Mouse (Mus musculus) spleen, adult 12 weeks (tissue): ENCODE data around the gene Hlcs.

Experiments
- DNase-seq: peaks from one replicate; pipeline ENCODE4 v3.0.0; 2022; ENCODE audit warnings: low spot score

The Hlcs gene

DNA sequence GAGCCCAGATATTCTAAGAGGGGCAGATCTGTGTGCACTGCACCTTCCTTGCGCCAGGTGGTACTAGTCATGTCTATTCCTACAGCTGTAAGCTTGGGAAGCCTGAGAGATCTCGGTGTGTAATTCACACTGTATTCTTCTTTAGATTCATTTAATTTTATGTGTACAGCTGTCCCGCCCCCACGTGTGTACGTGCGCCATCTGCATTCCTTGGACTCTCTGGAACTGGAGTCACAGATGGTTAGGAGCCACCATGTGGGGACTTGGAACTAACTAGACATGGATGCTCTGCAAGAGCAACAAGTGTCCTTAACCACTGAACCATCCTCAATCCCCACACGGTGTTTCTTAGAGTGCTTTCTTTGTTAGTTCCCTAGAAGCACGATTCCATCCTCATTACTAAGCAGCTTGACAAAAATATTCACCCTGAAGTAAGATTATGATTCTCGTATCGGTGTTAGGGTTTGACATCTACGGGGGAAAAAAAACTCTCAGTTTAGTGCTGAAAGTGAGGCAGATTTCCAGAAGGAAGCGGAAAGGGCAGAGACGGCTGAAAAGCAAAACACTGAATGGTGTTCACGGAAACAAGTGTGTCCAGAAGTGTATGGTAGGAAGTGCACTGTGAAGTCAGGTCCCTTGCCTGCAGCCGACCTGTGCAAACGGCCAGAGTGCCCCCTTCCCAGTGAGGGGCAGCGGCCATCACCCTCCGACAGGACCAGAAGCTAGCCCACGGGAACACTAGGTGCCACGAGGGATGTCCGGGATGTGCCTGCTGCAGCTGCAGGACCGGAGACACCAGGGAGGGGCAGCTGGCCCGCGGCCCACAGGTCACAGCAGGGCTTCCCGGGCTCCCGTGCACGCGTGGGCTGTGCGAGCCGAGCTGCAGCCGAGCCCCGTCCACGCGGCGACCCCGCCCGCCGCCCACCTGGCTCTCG lies 24.0 kb downstream of the Hlcs start:
- DNase-seq: no peak

DNA sequence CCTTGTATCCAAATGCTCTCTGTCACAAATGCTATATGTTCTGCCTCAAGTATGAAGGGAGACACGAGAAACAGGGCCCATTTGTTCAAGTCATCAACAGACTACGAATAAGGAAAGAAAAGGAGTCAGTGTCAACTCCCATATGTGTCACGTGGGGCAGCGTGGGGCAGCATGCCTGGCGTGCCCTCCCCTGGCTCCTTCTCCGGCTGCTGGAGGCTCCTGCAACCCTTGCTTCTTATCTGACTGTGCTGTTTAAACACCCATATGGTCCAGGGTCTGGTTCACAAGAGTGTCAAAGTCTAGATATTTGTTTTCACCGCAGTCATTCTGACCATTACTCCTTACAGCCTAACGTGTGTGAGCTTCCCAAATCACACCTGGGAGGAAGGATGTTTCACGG lies 25.5 kb downstream of the Hlcs start:
- DNase-seq: no peak

DNA sequence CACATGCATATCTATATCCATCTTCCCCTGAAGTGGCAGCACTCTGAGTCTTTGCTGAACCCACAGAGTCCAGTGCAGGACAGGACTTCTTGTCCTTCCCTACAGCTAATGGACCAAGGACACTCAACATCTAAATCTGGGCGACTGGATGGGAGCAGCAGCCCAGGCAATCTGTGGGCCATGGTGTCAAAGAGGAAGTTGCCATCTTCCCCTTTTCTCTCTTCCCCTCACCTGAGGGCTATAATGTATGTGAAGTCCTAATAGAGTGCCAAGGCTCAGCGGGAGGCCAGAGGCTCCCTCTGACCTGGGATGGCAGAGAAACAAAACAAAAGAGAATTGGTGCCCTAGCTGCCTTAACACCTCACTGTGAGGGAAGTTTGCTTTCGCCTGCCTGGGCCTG lies 29.4 kb downstream of the Hlcs start:
- DNase-seq: no peak

DNA sequence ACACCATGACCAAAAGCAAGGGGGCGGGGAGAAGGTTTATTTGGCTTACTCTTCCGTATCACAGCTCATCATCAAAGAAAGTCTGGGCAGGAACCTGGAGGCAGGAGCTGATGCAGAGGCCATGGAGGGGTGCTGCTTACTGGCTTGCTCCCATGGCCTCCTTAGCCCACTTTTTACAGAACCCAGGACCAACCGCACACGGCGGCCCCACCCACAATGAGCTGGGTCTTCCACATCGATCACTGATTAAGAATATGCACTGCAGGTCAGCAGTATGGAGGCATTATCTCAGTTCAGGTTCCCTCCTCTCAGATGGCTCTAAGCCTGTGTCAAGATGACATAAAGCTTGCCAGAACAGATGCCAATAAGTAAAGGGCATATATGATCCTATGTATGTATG lies 42.5 kb downstream of the Hlcs start:
- no peak for DNase-seq

DNA sequence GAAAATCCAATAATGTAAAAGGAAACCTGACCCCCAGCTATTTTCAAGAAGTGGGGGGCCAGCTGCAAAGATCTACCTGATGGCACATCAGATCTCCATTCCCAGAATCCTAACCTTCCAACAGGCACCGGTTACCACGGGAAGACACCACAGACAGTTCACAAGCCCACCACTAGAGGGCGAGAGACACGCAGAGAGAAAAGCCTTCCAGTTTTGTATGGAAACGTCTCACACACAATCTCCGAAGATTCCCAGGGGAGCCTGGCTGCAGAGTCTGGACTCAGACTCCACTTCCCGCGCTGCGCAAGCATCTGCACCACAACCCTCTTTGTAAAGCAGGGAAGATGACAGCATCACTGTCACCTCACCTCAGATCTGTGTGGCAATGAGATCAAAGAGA lies 43.7 kb downstream of the Hlcs start:
- DNase-seq: peak; percentile 40

DNA sequence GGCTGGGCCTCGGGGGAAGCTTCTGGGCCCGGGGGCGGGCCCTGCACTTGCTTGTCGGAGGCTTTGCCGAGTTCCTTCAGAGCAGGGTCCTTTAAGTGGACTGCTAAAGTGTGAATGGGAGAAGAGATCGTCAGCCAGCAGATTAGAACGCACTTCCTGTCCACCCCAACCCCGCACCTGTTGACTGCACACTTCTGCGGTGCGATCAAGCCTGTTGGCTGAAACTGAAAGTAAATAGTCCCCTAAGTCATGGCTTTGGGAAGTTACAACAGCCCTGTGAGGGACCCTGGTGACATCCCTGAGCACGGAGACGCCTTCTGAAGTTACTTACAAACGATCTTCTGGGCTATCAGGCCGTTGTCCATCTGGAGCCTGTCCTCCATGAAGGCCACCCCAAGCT lies 45.2 kb downstream of the Hlcs start:
- no peak for DNase-seq

DNA sequence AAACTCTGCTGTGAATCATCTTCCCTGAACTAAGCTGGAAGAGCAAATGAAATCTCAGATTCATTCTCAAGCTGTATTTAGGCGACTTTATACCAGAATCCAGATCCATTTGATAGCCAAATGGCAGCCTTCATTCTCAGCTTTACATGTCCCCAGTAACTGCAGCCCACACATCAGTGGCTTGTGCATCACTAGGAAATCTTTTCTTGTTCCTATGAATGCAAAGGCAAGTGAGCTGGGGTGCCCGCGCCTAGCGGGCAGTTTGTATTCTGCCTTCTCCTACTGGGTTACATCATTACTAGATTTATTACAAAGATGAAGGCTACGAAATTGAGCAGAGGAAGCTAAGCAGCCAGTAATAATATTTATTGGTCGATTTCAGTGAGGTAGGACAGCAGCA lies 48.8 kb downstream of the Hlcs start:
- no peak for DNase-seq

DNA sequence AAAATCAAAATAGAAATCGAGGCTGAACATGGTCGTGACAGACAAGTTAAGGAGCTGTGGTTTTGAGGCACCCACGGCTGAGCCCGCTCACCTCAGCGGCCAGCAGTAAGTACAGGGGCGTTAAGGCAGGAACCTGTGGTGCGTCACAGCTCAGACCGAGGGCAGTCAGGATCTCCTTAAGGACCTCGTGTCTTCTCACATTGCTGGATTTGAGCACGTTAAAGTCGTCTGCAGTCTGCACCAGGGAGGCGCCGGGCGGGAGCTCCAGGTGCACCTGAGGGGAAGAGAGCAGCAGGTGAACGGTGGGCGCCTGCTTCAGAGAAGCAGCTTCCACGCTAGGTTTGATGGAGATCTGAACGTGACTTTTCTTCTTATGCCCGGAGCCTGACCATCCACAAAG lies 50.9 kb downstream of the Hlcs start:
- no peak for DNase-seq

DNA sequence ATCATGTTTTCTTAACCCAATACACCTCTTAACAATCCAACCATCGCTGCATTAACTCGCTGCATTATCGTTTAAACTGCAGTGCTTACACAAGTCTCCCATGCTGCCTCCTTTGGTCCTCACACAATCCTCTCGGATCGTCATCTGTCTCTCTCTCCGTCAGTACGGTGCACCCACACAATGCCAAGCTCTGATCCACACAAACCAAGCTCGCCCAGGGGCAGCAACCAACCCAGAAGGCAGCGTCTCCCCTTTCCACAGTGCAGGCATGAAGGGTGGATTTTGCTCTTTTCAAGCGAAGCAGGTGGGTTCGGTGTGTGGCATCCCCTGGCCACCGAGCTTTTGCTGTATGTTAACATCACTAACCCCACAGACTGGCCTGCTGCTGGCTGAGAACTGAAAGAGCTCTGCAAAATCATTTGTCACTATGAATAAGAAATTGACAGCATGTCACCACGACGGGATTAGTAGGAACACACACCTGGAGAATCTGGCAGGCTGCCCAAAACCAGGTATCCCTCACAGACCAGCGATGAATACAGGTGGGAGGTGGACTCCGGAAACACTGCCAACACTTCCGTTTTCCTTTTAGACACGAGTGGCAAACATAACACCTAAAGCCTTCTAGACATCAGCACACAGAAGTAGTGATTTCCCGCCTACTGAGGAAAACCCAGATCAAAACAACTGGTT lies 52.3 kb downstream of the Hlcs start:
- no peak for DNase-seq

DNA sequence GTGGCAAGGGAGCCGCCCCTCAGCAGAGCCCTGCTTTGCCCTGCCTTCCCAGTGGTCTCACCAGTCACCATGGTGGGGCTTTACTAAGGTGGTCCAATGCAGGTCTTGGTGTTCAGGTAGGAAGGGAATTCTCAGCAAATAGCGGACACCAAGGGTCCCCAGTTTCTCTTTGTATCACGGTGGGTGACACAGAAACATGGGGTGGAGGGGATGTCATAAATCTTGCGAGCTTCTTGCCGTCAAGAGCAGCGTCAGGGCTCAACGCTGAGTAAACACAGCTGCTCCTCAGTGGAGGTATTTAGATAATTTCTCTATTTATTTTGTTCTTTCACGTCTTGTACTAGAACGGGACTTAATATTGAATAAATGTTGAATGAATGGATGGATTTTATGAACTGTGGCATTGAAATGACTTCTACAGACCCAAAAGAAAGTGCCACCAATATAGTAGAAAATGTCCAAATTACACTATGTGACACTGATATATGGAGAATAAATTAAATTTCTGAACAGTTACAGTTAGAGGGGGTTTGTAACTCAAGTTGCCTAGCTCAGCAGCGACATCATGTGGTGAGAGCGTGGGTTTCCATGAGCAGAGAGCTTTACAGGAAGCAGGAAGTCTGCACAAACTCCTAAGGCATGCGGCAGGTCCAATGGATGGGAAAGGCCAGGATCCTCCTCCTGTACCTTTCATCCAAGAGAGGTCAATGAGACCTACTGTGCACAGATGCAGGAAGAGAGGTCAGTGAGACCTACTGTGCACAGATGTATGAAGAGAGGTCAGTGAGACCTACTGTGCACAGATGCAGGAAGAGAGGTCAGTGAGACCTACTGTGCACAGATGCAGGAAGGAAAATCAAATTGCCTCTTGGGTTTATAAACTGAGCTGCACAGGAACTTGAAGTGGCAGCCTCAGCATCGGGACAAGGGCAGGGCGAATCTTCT lies 54.7 kb downstream of the Hlcs start:
- peak; percentile 40 for DNase-seq

DNA sequence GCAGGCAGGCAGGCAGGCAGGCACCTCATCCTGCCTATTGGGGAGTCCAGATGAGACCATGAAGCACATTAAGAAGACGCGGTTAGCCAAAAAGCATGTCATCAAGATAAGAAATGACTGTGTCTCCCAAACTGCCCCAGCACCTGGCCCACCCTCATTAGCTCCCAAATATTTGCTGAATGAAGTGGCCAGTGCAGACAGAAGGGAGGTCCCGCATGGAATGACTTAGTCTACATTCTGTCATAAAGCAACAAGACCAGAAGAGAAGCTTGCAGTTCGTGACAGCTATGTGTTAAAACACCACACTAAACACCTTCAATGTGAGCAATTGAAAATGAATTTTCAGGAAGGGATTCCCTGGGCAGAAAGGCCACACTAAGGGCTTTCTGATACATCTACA lies 57.8 kb downstream of the Hlcs start:
- no peak for DNase-seq

DNA sequence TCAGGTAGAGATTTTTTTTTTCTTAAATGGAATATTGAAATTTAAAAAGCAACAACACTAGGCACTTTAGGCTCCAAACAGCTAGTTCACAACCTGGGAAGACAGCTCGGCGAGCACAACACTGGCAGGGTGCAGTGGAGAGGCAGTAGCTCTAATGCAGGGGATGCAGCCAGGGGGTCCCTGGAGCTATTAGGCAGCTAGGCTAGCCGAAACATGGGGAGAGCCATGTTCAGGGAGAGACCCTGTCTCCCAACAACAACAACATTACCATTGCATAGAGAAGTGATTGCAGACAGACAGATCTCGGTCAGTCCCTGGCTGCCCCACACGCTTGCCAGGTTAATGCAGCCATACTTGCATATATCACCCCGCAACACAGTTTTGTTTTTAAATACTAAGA lies 58.3 kb downstream of the Hlcs start:
- DNase-seq: no peak

DNA sequence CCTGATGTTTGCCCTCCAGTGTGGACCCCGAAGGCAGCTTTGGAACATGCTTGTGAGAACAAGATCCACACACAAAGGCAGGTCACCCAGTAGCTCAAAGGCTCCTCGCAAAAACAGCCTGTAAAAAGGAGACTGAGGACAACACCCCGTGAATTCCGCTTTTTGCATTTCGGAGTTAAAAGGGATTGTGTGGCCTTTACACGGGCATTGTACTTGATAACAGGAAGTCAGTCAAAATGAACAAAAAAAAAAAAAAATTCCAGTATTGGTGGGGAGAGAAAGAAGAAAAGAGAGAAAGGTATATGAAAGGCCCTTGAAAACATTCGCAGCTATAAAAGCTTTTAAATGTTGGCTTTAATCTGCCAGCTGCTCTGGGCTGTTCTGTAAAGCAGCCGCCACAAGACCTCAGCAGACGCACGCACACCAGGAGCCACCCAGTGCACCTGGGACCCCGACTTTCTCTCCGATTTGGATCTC lies 58.9 kb downstream of the Hlcs start:
- no peak for DNase-seq

DNA sequence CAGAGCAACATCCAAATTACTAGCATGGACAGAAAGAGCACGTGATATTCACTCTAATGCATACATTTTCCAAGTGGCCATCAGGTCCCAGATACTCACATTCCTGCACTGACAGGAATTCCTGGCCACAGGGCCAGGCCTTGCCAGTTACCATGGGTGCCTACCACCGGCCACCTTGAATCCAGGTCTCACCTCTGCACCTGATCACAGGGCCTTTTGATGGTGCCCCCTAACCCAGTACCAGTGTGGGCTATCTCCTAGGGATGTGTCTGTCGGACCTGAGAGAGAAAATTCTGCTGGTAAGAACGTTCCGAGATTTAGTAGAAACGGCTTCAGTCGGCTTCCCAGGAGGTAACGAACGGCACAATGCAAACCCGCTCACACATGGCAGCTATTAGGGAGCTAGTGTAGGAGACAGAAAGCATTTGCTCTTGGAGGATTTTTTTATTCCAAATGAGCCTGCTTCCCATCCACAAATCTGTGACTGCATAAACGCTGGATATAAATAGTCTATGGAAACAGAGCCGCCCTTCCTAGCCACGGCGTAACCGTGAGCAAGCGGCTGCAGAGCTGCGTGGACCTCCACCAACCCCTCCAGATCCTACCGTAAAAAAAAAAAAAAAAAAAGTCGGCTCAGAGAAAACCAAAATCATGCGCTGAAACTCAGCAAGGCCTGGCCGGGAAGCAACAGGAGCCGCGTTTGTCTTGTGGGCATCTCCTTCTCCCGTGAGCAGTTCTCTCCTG lies 59.5 kb downstream of the Hlcs start:
- DNase-seq: no peak

DNA sequence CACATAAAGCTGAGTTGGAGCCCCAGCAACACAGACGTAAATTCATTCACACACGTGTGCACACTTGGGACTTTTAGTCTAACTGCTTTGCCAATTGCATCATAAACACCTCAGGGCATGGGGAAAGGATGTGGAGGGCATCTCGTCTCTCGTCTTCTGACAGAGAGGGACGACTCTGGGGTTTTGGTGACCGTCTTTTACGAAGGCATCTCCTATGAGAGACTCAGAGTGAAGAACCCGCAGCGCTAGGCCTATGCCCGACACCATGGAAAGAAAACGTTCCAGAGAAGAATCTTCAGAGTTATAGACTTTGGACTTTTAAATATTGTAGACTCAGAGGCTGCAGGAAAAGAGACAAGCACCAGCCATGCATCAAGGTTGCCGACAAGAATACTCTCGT lies 61.6 kb downstream of the Hlcs start:
- no peak for DNase-seq

DNA sequence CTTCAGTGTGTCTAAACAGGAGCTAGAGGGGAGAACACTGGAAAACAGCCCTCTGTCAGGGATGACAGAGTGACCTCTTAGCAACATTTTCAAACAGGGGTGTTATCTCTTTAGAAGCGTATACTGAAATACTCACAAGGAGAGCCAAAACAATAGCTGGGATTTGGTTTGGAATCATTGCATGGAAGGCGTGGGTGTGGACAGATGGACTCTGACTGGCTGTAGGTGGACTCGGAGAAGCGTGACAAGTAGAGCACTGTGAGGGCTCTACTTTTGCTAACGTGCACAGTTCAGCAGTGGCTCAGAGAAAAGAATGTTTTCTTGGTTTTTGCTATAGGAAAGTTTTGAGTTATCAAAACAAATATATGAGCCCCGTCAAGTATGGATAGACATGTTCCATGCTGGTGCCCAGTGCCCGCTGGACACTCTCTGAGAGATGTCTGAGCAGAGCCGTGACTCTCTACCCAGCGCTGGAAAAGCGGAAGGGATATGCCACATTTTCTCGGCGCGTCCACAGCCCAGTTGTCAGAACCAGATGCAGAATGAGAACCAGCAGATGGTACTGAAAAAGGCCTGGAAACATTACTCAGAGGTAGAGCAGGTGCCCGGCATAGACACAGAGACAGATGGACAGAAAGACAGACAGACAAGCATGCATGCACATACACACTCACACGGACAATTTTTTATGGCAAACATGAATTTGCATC lies 62.6 kb downstream of the Hlcs start:
- no peak for DNase-seq

DNA sequence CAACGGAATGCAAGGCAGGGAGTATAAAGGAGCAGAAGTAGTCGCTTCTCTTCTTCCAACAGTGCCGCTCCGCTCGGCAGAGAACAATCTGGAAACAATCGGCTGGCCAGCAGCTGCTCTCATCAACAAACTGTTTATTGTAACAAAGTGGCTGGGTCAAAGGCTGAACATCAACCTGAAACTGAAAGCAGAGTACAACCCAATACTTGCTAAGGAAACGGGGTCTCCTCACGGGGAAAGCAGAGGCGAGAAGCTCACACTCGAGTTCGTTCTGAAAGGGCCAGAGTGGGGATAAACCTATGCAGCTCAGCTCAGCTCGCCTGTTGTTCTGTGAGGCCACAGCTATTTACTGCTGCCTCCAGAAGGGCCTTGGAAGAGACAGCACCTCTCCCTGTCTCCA lies 63.2 kb downstream of the Hlcs start:
- DNase-seq: no peak

DNA sequence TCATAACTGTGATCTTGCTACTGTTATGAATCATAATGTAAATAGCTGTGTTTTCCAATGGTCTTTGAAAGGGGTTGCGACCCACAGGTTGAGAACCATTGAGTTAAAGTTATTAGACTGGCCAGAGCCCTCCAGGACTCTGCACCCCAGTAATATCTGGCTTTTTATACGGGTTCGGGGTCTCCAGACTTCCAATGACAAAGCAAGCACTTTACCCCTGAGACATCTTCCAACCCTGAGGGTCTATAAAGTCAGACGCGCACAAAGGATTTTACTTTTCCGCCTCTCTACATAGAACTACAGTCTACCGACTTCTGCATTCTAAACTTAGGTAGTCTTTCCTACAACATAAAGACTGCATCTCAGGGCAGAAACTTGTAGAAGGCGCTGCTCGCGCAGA lies 63.7 kb downstream of the Hlcs start:
- DNase-seq: no peak

DNA sequence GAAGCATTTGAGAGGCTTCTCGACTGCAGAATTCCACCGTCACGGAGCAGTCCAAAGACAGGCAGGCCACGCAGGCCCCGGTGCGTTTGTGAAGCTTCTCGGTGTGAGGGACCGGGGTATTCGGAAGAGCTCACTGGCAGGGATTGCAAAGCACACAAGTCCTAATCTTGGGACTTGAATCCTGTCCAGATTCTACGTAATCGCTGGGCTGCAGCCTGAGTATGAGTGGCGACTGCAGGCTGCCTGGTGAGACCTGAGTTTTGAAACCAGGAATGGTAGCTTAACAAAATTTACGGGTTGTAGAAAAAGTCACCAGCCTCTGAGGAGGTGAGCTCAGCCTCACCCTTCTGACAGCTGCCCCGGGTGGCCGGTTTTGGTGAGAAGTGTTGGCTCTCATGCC lies 64.7 kb downstream of the Hlcs start:
- DNase-seq: no peak

DNA sequence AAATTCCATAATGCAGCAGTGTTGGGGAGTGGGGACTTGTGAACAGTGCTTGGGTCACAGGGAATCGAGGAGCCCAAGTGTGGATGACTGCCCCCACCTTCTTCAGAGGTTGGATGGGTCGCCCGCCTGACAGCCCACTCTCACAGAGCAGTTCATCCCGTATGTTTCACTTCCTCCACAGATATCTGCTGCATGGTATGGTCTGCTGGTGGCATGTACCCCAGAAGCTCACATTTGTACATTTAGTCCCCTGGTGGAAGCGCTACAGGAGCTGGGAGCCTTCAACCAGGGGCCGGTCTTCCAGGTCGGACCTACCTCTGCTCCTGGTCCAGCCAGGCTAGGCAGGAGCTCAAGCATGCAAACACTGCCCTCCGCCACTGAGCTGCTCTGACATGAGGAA lies 66.4 kb downstream of the Hlcs start:
- no peak for DNase-seq
